Mouse (Mus musculus) embryonic facial prominence, embryonic 10.5 days (tissue): ENCODE data around the gene Zbtb44. TPM values are rescaled to one million over a fixed set of nuclear protein-coding genes. Genes with fewer than 3 reads are reported as not detected.
A peak's percentile ranks its signal among the peaks of the same experiment; 100 is the strongest.

ENCODE experiments used
- DNase-seq: peaks from one replicate; pipeline ENCODE4 v3.0.0-alpha.2; 2017; ENCODE audit warnings: low spot score
- H3K27ac ChIP-seq: fragments of 300-500 bp; sonication (generic); replicated peaks from 2 replicates; pipeline ENCODE4 v1.5.1; 2016; ENCODE audit warnings: mild to moderate bottlenecking
- H3K27me3 ChIP-seq: fragments of 300-500 bp; sonication (generic); replicated peaks from 2 replicates; pipeline ENCODE4 v1.6.1; 2016; ENCODE audit warnings: low read depth, mild to moderate bottlenecking; ENCODE audit not compliant: poor library complexity, severe bottlenecking
- H3K36me3 ChIP-seq: fragments of 300-500 bp; sonication (generic); replicated peaks from 2 replicates; pipeline ENCODE4 v1.6.1; 2016; ENCODE audit warnings: mild to moderate bottlenecking, moderate library complexity
- H3K4me1 ChIP-seq: fragments of 300-500 bp; sonication (generic); 2 replicates; pipeline ENCODE4 v1.6.1; 2016
- H3K4me3 ChIP-seq: fragments of 300-500 bp; sonication (generic); 2 replicates; pipeline ENCODE4 v1.5.1; 2016; ENCODE audit warnings: mild to moderate bottlenecking, moderate library complexity
- H3K9me3 ChIP-seq: fragments of 300-500 bp; sonication (generic); 2 replicates; pipeline ENCODE4 v1.6.1; 2016; ENCODE audit warnings: mild to moderate bottlenecking
- WGBS: fragments of 180-500 bp; shearing (Covaris S2); methylation state at CpG from one replicate; pipeline ENCODE4 v1.1.7; 2016; 5-methylcytosine and 5-hydroxymethylcytosine counted together
- polyA plus RNA-seq: library from polyadenylated mRNA; unstranded; fragments of >200 nt; fragmentation: Nextera tagmentation; extraction: Ambion mirVana; gene quantifications from 2 replicates; pipeline ENCODE4 v1.2.1, GENCODE M21; 2016

The Zbtb44 gene
- polyA plus RNA-seq, 1 experiment from 2014 or later, result 5.0 TPM

DNA sequence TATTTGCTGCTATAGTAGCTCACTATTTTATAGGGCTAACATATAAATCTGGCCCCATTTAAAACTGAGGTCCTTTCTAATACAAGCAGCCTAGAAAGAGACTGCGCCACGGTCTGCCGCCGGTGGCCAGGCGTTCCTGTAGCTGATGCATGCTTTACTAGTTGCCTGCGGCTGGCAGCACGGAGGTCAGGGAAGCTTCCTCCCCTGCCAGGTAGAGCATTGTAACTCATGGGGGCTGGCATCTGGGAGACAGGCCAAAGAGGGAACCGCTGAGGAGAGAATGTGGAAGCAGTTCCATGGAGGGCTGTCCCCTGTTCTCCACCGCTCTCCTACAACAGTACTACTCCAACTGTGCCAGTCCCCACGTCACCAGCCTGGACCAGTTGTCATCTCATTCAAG is 44.4 kb downstream of the Zbtb44 start:
- Histone ChIP-seq H3K4me3 (no peak overlapping the region), H3K27me3 (no peaks in the 10 kb centered on the region), H3K4me1 (no peaks in the 10 kb centered on the region), H3K36me3 (no peaks in the 10 kb centered on the region; the same call in 1 of the 2 replicates), H3K9me3 (no peaks in the 10 kb centered on the region), H3K27ac (no peak overlapping the region)
- WGBS, result 91% methylated on average over 10 of the region's 10 CpGs
- DNase-seq, result no peak

DNA sequence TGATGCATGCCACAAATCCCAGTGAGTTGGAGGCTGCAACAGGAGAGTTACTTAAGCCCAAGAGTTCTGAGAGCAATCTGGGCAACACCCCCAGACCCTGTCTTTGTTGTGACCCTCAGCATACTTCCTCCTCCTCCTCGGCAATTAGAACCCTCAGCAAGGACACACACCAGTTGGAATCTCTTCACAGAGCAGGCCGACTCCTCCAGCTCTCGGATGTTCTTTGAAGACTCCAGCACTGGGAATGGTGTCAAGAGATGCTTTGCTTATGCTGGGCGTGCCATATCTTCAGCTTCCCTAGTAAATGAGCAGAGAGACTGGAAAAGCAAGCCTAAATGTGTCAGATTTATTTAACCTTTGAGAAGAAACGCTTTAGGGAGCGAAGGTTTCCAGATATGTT is 50.3 kb downstream of the Zbtb44 start:
- Histone ChIP-seq H3K36me3 (no peaks in the 10 kb centered on the region), H3K4me3 (no peak overlapping the region), H3K27me3 (peaks cover 11% of the 10 kb centered on the region), H3K9me3 (no peaks in the 10 kb centered on the region), H3K4me1 (no peaks in the 10 kb centered on the region), H3K27ac (no peak overlapping the region)
- WGBS, result 81% methylated on average over 6 of the region's 6 CpGs
- DNase-seq, result no peak

DNA sequence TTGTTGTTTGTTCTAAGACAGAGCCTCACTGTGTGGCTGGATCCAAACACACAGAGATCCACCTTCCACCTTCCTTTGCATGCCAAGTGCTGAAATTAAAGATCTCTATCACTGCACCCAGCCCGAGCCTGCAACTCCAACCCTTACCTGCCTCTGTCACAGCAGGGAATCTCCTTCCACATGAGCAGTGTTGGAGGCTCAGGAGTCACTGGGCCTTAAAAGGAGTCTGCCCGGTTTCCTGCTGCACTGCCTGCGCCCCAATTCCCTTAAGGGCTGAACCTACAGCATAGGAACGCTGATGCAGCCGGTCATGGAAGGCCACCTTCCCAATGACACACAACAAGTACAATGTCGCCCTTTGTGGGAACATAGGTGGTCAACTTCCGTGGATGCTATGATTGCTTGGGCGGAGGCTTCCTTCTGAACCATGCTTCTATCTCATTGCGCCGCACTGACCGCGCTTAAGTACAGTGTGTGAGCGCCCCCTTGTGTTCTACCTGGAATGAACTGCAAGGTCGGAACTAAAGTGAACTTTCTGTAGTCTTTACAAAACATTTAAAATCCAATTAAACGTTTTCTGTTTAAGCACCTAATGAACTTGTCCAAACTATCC is 51.7 kb downstream of the Zbtb44 start:
- Histone ChIP-seq H3K9me3 (no peaks in the 10 kb centered on the region), H3K36me3 (no peaks in the 10 kb centered on the region), H3K27me3 (peaks cover 13% of the 10 kb centered on the region), H3K4me3 (peak overlapping the region; percentile 20; the same call in 1 of the 2 replicates), H3K4me1 (peaks cover 5% of the 10 kb centered on the region), H3K27ac (no peak overlapping the region)
- WGBS, result 6% methylated on average over 15 of the region's 15 CpGs
- DNase-seq, result peak; percentile 79

DNA sequence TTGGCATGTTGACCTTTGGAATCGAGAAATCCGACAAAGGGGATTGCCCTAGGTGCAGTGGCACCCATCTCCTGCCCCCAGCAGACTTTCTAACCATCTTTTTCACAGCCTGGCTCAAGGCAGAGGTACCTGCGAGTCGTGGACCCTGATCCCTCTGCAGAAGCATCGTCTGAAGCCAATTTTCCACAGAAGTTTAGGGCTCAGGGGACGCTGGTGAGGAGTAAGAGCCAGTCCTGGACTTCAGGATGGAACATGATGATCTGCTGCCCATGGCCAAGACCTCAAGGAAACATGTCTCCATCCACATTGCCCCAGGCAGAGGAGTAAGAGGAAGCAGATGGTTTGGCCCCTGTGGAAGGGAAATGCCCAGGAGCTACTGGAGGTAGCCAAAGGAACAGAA is 52.3 kb downstream of the Zbtb44 start:
- WGBS, result 70% methylated on average over 6 of the region's 6 CpGs
- H3K27me3 ChIP-seq, result peaks cover 19% of the 10 kb centered on the region
- H3K36me3 ChIP-seq, result no peaks in the 10 kb centered on the region
- no peak overlapping the region for H3K4me3 ChIP-seq
- DNase-seq, result no peak
- no peaks in the 10 kb centered on the region for H3K9me3 ChIP-seq
- no peak overlapping the region for H3K27ac ChIP-seq
- H3K4me1 ChIP-seq, result peaks cover 5% of the 10 kb centered on the region

DNA sequence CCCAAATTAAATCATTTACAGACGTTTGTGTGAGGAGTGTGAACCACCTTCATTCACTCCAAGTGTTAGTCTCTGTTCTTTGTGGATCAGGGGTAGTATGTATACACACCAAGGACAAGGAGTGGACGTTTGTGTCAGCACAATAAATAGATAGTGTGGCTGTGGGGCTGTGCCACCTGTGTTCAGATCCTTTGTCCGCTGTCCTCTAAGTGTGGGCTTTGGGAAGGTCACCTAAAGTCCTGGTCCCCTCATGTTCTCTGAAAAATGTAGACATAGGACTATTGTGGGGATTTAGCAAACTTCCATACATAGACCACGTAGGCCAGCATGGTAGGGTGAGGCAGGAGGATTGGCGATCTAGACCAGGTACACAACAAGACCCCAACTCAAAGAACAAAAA is 55.1 kb downstream of the Zbtb44 start:
- Histone ChIP-seq H3K27me3 (peaks cover 29% of the 10 kb centered on the region), H3K36me3 (no peaks in the 10 kb centered on the region), H3K4me3 (no peak overlapping the region), H3K4me1 (peaks cover 8% of the 10 kb centered on the region), H3K9me3 (no peaks in the 10 kb centered on the region), H3K27ac (no peak overlapping the region)
- DNase-seq, result no peak
- WGBS, result 79% methylated on average over 5 of the region's 5 CpGs

DNA sequence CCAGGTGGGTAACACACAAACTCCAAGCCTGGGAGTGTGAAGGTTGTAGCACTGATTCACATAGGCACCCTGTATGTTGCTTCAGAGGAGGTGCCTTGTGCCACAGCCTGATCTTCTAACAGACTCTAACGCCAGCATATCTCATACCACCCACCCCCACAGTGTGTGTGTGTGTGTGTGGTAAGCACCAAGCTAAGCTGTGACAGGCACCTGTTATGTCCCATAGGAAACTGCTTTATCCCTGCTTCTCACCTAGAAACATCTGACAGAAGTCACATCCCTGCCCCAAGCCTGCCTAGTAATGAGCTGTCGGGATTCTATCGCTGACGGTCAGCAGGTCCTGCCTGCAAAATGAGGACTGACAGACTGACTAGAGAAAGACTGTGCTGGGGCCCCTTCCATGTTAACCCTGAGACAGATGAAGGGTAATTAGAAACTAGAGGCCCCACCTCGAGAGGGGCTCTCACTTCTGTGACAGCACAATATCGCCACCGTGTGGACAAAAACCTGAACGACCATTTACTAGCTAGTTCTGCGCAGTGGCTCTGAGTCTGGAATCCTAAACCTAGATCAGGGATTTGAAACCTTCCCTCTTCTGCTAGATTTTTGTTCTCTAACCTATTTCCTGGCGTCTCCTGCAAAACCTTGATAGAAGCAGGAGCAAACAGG is 55.8 kb downstream of the Zbtb44 start:
- H3K4me3 ChIP-seq, result no peak overlapping the region
- H3K36me3 ChIP-seq, result no peaks in the 10 kb centered on the region
- H3K9me3 ChIP-seq, result no peaks in the 10 kb centered on the region
- H3K27ac ChIP-seq, result no peak overlapping the region
- peaks cover 8% of the 10 kb centered on the region for H3K4me1 ChIP-seq
- WGBS, result 19% methylated on average over 10 of the region's 10 CpGs
- H3K27me3 ChIP-seq, result peaks cover 29% of the 10 kb centered on the region
- peak; percentile 80 for DNase-seq

DNA sequence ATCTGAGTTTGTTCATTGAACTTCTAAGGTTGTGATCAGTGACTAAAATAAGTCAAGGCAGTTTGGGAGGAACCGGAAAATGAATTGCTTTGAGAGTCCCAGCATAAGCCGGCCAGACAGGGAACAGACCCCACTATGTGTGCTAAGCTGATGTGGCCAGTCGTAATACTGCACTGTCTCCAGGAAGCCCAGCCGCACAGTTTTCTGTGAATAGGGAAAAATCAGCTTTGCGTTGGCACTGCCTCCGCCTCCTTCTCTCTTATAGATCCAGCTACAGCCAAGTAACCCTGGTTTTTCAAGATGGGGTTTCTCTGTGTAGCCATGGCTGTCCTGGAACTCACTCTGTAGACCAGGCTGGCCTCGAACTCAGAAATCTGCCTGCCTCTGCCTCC is 56.3 kb downstream of the Zbtb44 start:
- H3K9me3 ChIP-seq, result no peaks in the 10 kb centered on the region
- WGBS, result 86% methylated on average over 7 of the region's 7 CpGs
- no peaks in the 10 kb centered on the region for H3K36me3 ChIP-seq
- no peak for DNase-seq
- H3K27me3 ChIP-seq, result peaks cover 29% of the 10 kb centered on the region
- H3K4me3 ChIP-seq, result no peak overlapping the region
- peaks cover 8% of the 10 kb centered on the region for H3K4me1 ChIP-seq
- H3K27ac ChIP-seq, result no peak overlapping the region

DNA sequence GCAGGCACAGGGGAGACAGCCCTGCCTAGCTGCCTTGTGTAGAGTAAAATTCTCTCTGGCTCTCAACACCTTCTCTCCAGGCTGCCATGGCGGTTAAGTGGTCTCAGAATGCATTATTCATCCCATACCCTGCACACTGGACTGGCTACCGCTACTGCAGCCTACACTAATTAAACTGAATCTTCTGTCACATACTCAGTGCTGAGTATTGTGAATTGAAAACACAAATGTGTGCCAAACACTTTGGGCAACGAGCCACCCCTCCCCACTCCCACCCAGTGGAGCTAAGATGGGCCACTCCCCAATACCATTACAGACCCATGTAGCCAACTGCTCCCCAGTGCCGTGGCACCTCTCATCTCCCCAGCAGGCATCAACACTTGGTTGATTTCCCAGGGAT is 57.0 kb downstream of the Zbtb44 start:
- 82% methylated on average over 4 of the region's 4 CpGs for WGBS
- Histone ChIP-seq H3K27me3 (peaks cover 29% of the 10 kb centered on the region), H3K36me3 (no peaks in the 10 kb centered on the region), H3K27ac (no peak overlapping the region), H3K4me1 (peaks cover 8% of the 10 kb centered on the region), H3K9me3 (no peaks in the 10 kb centered on the region), H3K4me3 (no peak overlapping the region)
- DNase-seq, result no peak

DNA sequence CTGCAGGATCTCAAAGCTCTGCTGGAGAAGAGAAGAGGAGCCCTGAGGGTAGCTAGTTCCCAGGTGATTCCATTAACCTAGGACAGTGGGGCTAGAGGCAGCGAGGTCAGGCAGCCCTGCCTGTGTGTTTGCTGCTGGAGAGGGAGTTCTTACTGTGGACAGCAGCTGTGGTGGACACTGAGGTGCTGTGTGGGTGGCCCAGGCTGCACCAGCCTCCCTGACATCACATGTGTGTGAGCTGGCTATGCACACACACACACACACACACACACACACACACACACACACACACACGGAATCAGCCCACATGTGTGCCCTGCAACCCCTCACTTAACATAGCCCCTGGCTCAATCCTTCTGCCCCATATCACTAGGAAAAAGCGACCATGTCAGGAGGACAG is 57.7 kb downstream of the Zbtb44 start:
- peaks cover 8% of the 10 kb centered on the region for H3K4me1 ChIP-seq
- H3K9me3 ChIP-seq, result no peaks in the 10 kb centered on the region
- H3K27me3 ChIP-seq, result peaks cover 24% of the 10 kb centered on the region
- no peak overlapping the region for H3K4me3 ChIP-seq
- no peaks in the 10 kb centered on the region for H3K36me3 ChIP-seq
- WGBS, result 73% methylated on average over 3 of the region's 3 CpGs
- H3K27ac ChIP-seq, result no peak overlapping the region
- DNase-seq, result no peak

DNA sequence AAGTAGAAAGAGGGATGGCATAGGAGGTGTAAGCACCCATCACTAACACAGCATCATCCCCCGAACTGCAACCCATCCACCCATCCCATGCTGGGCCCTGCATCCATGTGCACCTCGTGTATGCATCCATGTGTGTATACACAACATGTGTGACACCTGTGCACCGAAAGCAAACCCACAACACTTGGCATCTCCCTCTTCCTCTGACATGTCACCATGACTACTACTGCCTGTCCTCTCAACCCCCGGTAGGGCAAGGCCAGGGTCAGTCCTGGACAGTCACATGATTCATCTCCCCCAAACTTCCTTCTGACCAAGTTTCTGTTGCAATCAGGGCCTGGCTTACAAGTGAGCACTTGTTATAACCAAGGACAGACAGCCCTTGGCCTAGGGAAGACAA is 58.4 kb downstream of the Zbtb44 start:
- Histone ChIP-seq H3K27ac (no peak overlapping the region), H3K4me3 (no peak overlapping the region), H3K36me3 (no peaks in the 10 kb centered on the region), H3K4me1 (peaks cover 8% of the 10 kb centered on the region), H3K9me3 (no peaks in the 10 kb centered on the region), H3K27me3 (peaks cover 17% of the 10 kb centered on the region)
- 84% methylated on average over 4 of the region's 4 CpGs for WGBS
- DNase-seq, result no peak

DNA sequence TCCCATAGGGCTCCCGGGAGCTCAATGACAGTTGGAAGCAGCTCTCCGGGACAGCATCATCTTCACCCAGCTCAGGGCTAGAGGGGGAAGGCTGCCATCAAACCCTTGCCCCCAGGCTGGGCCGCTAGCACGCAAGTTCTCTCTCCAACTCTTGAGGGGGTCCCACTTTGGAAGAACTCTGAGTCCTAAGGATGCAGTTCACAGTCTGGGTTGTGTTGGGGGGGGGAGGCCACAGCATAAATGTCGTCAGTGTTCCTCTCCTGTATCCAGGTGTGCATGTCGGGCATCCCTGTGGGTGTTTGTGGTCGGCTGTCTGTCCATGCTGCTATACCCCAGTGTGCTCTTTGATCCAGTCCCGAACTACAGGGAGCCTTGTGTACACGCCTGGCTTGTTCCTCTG is 59.1 kb downstream of the Zbtb44 start:
- DNase-seq, result no peak
- Histone ChIP-seq H3K27ac (no peak overlapping the region), H3K4me1 (peaks cover 8% of the 10 kb centered on the region), H3K4me3 (no peak overlapping the region), H3K36me3 (no peaks in the 10 kb centered on the region), H3K9me3 (no peaks in the 10 kb centered on the region), H3K27me3 (peaks cover 17% of the 10 kb centered on the region)
- WGBS, result 78% methylated on average over 9 of the region's 9 CpGs

DNA sequence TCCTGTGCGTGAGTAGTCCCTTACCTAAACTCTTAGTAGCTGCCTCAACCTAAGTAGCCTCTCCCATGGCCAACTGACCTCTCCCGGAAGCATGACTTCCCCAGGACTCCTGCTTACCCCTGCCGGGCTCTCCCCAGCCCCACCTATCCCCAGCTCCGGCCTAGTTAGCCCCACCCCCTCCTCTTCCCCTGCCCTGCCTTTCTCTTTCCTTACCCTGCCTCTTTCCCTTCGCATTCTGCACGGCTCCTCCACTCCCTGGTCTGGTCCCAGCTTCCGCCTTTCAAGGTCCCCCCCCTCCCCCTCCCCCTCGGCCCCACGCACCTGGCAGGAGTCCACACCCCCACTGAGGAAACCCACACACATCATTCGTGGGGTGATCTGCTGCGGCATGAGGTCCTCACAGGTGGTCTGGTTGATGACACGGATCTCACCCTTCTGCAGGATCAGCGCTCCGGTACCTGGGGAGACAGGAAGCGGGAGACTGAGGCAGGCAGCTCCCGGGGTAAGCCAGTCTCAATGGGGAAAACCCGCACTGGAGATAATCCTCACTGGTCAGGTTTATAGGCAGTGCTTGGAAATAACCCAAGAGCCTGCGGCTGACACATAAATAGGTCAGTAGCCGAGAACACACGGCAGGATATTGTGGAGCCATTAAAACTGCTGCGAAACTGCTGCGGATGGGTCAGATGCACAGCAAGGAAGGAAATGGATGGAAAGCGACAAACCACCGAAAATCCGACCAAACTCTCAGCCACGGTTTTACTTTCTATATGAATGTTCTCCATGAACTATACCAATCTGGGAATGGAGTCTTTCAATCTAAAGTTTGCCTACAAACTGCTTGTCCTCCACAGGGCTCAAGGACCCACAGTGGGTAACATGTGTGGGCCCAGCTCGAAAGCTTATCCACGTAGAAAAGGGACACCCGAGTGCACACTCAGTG is 59.9 kb downstream of the Zbtb44 start:
- Histone ChIP-seq H3K36me3 (no peaks in the 10 kb centered on the region), H3K27me3 (peaks cover 17% of the 10 kb centered on the region), H3K27ac (no peak overlapping the region), H3K9me3 (no peaks in the 10 kb centered on the region), H3K4me3 (no peak overlapping the region), H3K4me1 (peaks cover 8% of the 10 kb centered on the region)
- WGBS, result 78% methylated on average over 29 of the region's 29 CpGs
- DNase-seq, result peak; percentile 7
